Mouse (Mus musculus) spleen, adult 2 months (tissue): ENCODE results near the gene Tars2. TPM values are rescaled to one million over a fixed set of nuclear protein-coding genes. Genes with fewer than 3 reads are reported as not detected.

ENCODE experiments used
- DNase-seq, 2 experiments: peaks; one replicate each; pipeline versions ENCODE4 v3.0.0 to v3.0.0-alpha.2; 2012 to 2021; ENCODE audit warnings: low spot score in 2 of 2, low read depth in 1 of 2
- H3K27ac ChIP-seq: fragments of 200-500 bp; 2 replicates; pipeline ENCODE4 v1.5.1; 2012; ENCODE audit warnings: low read length, inconsistent platforms; ENCODE audit not compliant: insufficient read depth
- H3K27me3 ChIP-seq: fragments of 200-500 bp; 2 replicates; pipeline ENCODE4 v1.6.1; 2012; ENCODE audit warnings: mild to moderate bottlenecking, moderate library complexity, low read length, inconsistent platforms; ENCODE audit not compliant: control insufficient read depth, insufficient read depth
- H3K36me3 ChIP-seq: fragments of 200-500 bp; 2 replicates; pipeline ENCODE4 v1.6.1; 2012; ENCODE audit warnings: mild to moderate bottlenecking, low read length, inconsistent platforms; ENCODE audit not compliant: control insufficient read depth, insufficient read depth
- H3K4me1 ChIP-seq: fragments of 200-500 bp; 2 replicates; pipeline ENCODE4 v1.6.1; 2011; ENCODE audit warnings: inconsistent platforms; ENCODE audit not compliant: control insufficient read depth, insufficient read depth, insufficient read length
- H3K4me3 ChIP-seq: fragments of 200-500 bp; 2 replicates; pipeline ENCODE4 v1.5.1; 2011; ENCODE audit warnings: mild to moderate bottlenecking, inconsistent platforms; ENCODE audit not compliant: insufficient read depth, insufficient read length; ENCODE audit errors: extremely low read depth
- CTCF ChIP-seq: fragments of 200-500 bp; IDR thresholded peaks from 2 replicates; pipeline ENCODE4 v1.5.1; 2011; ENCODE audit warnings: mild to moderate bottlenecking, inconsistent platforms; ENCODE audit not compliant: insufficient read depth, insufficient read length, insufficient replicate concordance; ENCODE audit errors: extremely low read depth
- POLR2A ChIP-seq: fragments of 200-500 bp; IDR thresholded peaks from 2 replicates; pipeline ENCODE4 v1.6.1; 2011; ENCODE audit warnings: low read depth, low read length, inconsistent platforms
- WGBS: fragments of 180-500 bp; shearing (Covaris S2); methylation state at CpG from one replicate; pipeline ENCODE4 v1.1.7; 2018; 5-methylcytosine and 5-hydroxymethylcytosine counted together
- polyA plus RNA-seq: library from polyadenylated mRNA; depleted of rRNA; stranded (reverse); fragments of >200 nt; gene quantifications from 2 replicates; pipeline ENCODE4 v1.2.3, GENCODE M21; 2012

The Tars2 gene
- polyA plus RNA-seq, 1 experiment, result 29.5 TPM

- no peak for DNase-seq
- no peak for TF ChIP-seq CTCF
- TF ChIP-seq POLR2A, result no peak
- Histone ChIP-seq H3K36me3 (no peaks in the 10 kb centered on the region), H3K27ac (no peak overlapping the region), H3K4me1 (no peaks in the 10 kb centered on the region), H3K27me3 (no peaks in the 10 kb centered on the region), H3K4me3 (no peak overlapping the region)
- 93% methylated on average over 2 of the region's 2 CpGs for WGBS
These were observed 58.9 kb downstream of the Tars2 start for GRCm38 (mm10) chr3:95701085-95701484.

DNA sequence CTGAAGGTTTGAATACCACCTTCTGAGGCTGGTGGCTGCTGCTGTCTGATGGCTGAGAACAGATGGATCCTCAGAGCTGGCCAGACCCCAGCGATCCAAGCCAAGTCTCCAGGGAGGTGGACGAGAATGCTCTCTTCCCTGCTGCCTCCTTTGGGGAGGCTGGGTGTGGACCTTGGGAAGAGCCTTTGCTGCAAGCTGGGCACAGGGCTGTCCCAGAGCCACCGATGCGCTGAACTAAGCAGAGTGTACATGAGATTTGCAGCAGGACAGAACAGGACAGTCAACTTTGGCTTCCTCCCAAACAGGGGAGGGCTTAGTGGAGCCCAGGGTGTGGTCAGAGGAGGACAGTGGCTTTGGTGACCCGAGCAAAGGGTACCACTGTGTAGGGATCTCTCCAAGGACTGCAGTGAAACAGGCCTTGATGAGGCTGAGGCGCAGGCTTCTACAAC is 59.7 kb downstream of the Tars2 start:
- no peak for DNase-seq
- H3K4me1 ChIP-seq, result no peaks in the 10 kb centered on the region; the same call in 1 of the 2 replicates
- no peak overlapping the region for H3K27ac ChIP-seq
- no peaks in the 10 kb centered on the region for H3K27me3 ChIP-seq
- TF ChIP-seq CTCF, result no peak
- TF ChIP-seq POLR2A, result no peak
- 89% methylated on average over 6 of the region's 6 CpGs for WGBS
- H3K36me3 ChIP-seq, result no peaks in the 10 kb centered on the region
- H3K4me3 ChIP-seq, result no peak overlapping the region

DNA sequence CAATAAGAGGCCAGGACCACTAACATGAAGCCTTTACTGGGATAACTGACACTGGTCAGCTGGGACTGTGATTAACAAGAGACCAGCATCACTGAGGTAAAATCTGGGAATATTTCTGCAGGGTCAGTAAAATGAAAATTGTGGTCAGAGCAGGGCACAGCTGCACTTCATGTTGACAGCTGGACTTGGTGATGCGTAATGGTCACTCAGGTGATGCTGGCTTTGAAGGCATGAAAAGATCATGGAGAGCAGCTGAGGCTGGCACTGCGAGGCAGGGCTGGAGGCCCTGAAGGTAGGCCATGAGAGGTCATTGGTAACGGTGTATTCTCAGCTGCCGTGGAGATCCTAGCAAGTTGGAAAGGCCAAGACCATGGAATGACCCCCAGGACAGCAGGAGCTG is 61.7 kb downstream of the Tars2 start:
- no peaks in the 10 kb centered on the region for H3K36me3 ChIP-seq
- 95% methylated on average over 4 of the region's 4 CpGs for WGBS

DNA sequence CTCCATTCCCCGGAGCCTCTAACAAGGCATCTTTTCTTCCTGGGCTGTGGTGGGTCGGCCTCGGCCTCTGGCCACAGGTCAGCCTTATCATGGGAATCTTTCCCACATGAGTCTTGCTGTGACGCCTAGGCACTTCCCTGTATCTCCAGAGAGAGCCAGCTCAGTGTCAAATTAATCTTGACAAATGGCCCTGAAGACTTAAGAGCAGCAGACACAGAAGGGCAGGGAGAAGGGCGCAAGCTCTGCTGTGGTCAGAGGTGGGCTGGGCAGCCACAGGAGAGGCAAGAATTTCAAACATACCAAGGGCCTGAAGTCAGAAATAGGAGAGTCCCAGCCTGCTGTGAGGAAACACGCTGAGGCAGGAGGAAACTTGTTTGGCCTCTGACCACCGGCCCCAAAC is 63.6 kb downstream of the Tars2 start:
- H3K4me3 ChIP-seq, result no peak overlapping the region
- no peak overlapping the region for H3K27ac ChIP-seq
- H3K4me1 ChIP-seq, result peaks cover 10% of the 10 kb centered on the region; the same call in 1 of the 2 replicates
- TF ChIP-seq CTCF, result no peak
- no peak for TF ChIP-seq POLR2A
- no peaks in the 10 kb centered on the region for H3K36me3 ChIP-seq
- DNase-seq, result no peak
- H3K27me3 ChIP-seq, result no peaks in the 10 kb centered on the region
- WGBS, result 77% methylated on average over 7 of the region's 7 CpGs

More for the DNA sequence above, 61.7 kb downstream of the Tars2 start:
- peaks cover 10% of the 10 kb centered on the region; the same call in 1 of the 2 replicates for H3K4me1 ChIP-seq
- no peak for TF ChIP-seq CTCF
- no peak for TF ChIP-seq POLR2A
- DNase-seq, result no peak
- H3K4me3 ChIP-seq, result no peak overlapping the region
- no peak overlapping the region for H3K27ac ChIP-seq
- no peaks in the 10 kb centered on the region for H3K27me3 ChIP-seq

- no peaks in the 10 kb centered on the region for H3K27me3 ChIP-seq
- DNase-seq, result no peak
- no peak overlapping the region for H3K27ac ChIP-seq
- H3K4me3 ChIP-seq, result no peak overlapping the region
- WGBS, result 83% methylated on average over 3 of the region's 3 CpGs
- no peaks in the 10 kb centered on the region for H3K36me3 ChIP-seq
- H3K4me1 ChIP-seq, result peaks cover 10% of the 10 kb centered on the region; the same call in 1 of the 2 replicates
- TF ChIP-seq CTCF, result no peak
- TF ChIP-seq POLR2A, result no peak
These were observed 64.2 kb downstream of the Tars2 start for GRCm38 (mm10) chr3:95695796-95696195.

DNA sequence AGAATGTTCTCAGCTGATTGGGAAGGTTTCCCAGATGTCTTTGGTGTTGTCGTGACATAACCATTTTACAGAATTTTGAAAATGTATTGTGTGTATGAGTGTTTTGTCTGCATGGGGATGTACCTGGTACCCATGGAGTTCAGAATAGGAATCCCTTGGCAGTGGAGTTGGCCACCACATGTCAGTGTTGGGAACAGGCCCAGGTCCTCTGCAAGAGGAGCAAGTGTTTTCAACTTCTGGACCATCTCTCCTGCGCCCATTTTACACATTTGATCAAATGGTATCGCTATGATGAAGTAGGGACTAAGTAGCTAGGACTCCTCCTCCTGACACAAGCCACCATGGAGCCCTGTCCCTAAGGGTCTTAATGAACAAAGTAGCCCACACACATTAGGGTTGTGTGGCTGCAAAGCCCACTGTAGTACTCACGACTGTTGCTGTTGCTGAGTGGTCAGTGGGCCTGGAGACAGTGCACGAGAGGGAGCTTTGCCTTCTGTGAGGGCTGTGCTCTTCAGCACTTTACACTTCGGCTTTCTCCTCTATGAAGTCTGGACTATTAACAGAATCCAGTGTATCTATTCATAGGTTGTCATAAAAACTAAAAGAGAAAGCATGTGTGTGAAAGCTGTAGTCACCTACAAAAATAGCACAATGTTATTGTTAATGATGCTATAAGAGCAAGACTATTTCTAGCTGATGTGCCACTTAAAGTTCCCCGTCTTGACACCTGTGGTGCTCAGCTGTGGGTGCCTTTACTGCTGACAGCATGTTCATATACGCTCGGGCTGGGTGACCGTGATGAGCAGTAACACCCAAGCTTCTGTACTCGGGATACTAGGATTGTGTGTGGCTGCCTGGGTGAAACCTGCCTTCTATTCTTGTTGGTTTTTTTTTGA is 65.0 kb downstream of the Tars2 start:
- no peak overlapping the region for H3K4me3 ChIP-seq
- no peak for DNase-seq
- H3K36me3 ChIP-seq, result no peaks in the 10 kb centered on the region
- WGBS, result 70% methylated on average over 11 of the region's 11 CpGs
- H3K27ac ChIP-seq, result no peak overlapping the region
- H3K4me1 ChIP-seq, result peaks cover 10% of the 10 kb centered on the region; the same call in 1 of the 2 replicates
- no peaks in the 10 kb centered on the region for H3K27me3 ChIP-seq
- no peak for TF ChIP-seq CTCF
- no peak for TF ChIP-seq POLR2A
